In the genomic region with DNA sequence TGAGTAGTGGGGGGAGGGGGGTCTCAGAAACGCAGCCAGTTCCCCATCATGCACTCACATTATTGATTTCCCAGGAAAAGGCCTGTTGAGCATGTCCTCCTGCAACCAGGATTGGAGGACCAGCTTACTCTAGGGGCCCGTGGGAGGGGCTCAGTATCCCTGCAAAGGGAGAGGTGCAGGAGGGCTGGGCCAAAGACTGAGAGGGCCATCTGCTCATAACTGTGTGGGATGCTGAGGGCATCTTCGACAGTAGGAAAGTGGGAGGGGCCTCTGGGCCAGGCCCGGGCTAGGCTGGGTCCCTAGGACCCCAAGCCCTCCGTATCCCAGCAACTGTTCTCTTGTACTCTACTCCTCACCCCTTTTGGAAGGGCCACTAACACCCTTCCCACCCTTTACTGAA, we compare ENCODE assay signal across 14 mouse cellular contexts. TPM values are rescaled to one million over a fixed set of nuclear protein-coding genes. Genes with fewer than 3 reads are reported as not detected.
DNase-seq lines count a peak whose midpoint lies in the region; ATAC-seq and TF ChIP-seq lines count a peak whose summit lies in the region.
"Had no signal": no experiment of that assay in that cellular context is flagged by ENCODE, and none has a peak within 500 bp of the region (broad histone marks: within the 10 kb centered on the region; RNA-seq: fewer than 3 reads in every experiment).

No protein-coding gene starts in this region.

- no peak overlapping the region for H3K4me2 ChIP-seq in lung, embryonic 14.5 days
- no peak overlapping the region for H3K4me2 ChIP-seq in midbrain, embryonic 11.5 days
- no peak overlapping the region for H3K4me2 ChIP-seq in stomach, embryonic 16.5 days (ENCODE audit: low read depth, low read length)

- H3K36me3 ChIP-seq in lung, embryonic 14.5 days (ENCODE audit: insufficient read depth): no peaks in the 10 kb centered on the region
- no peaks in the 10 kb centered on the region for H3K36me3 ChIP-seq in midbrain, embryonic 11.5 days (ENCODE audit: control insufficient read depth, insufficient read depth, low read length)
- no peaks in the 10 kb centered on the region for H3K36me3 ChIP-seq in stomach, embryonic 16.5 days (ENCODE audit: control insufficient read depth, insufficient read depth, low read length)

- H3K4me1 ChIP-seq in lung, embryonic 14.5 days (ENCODE audit: insufficient read depth): peaks cover 7% of the 10 kb centered on the region; the same call in 1 of the 2 replicates
- no peaks in the 10 kb centered on the region for H3K4me1 ChIP-seq in midbrain, embryonic 11.5 days (ENCODE audit: control insufficient read depth, insufficient read depth, low read length)
- no peaks in the 10 kb centered on the region for H3K4me1 ChIP-seq in stomach, embryonic 16.5 days (ENCODE audit: control insufficient read depth, insufficient read depth, low read length)

- peak; percentile 54; the same call in 1 of the 2 replicates for ATAC-seq in lung, embryonic 14.5 days (ENCODE audit: insufficient read depth)
- ATAC-seq in midbrain, embryonic 11.5 days (ENCODE audit: low FRiP score): peak; percentile 79
- 0 out of 2 replicates have a peak, but pooled peaks have one; percentile 52 for ATAC-seq in stomach, embryonic 16.5 days (ENCODE audit: insufficient read depth, low FRiP score)
- ATAC-seq: activated CD4-positive, CD25-positive, alpha-beta regulatory T cell, adult 4 months; liver, postnatal 0 days had no signal

- H3K9me3 ChIP-seq in lung, embryonic 14.5 days (ENCODE audit: low read depth, low read length): no peaks in the 10 kb centered on the region
- no peaks in the 10 kb centered on the region for H3K9me3 ChIP-seq in midbrain, embryonic 11.5 days (ENCODE audit: control insufficient read depth, low read length)
- H3K9me3 ChIP-seq in stomach, embryonic 16.5 days (replicated peaks; ENCODE audit: control insufficient read depth, low read length): no peaks in the 10 kb centered on the region

- H3K4me3 ChIP-seq in lung, embryonic 14.5 days (ENCODE audit: low read depth, low read length): no peak overlapping the region
- no peak overlapping the region for H3K4me3 ChIP-seq in midbrain, embryonic 11.5 days (ENCODE audit: low read depth, low read length)
- no peak overlapping the region for H3K4me3 ChIP-seq in stomach, embryonic 16.5 days (replicated peaks; ENCODE audit: low read length)

- H3K27ac ChIP-seq in lung, embryonic 14.5 days (ENCODE audit: low read depth): no peak overlapping the region
- H3K27ac ChIP-seq in midbrain, embryonic 11.5 days (ENCODE audit: low read depth, low read length): no peak overlapping the region
- no peak overlapping the region for H3K27ac ChIP-seq in stomach, embryonic 16.5 days (ENCODE audit: low read length)

- no peaks in the 10 kb centered on the region for H3K27me3 ChIP-seq in lung, embryonic 14.5 days (ENCODE audit: insufficient read depth, low read length)
- no peaks in the 10 kb centered on the region for H3K27me3 ChIP-seq in midbrain, embryonic 11.5 days (ENCODE audit: control insufficient read depth, insufficient read depth, low read length)
- H3K27me3 ChIP-seq in stomach, embryonic 16.5 days (ENCODE audit: control insufficient read depth, insufficient read depth, low read length): no peaks in the 10 kb centered on the region

- 49% methylated on average over 5 of the region's 5 CpGs for WGBS in lung, embryonic 14.5 days
- 51% methylated on average over 5 of the region's 5 CpGs for WGBS in midbrain, embryonic 11.5 days
- 63% methylated on average over 5 of the region's 5 CpGs for WGBS in stomach, embryonic 16.5 days

- TF ChIP-seq CTCF in lung, embryonic 14.5 days (IDR thresholded peaks at IDR 0.05; ENCODE audit: low read depth): no peak

- DNase-seq in cerebellum, postnatal 10 days: peak; percentile 57 to 58
- no peak for DNase-seq in cerebellum, postnatal 14 days
- no peak for DNase-seq in lung, embryonic 14.5 days
- DNase-seq in lung, postnatal 25 days (ENCODE audit: low spot score): no peak
- no peak for DNase-seq in midbrain, embryonic 11.5 days (ENCODE audit: low spot score, missing footprints)
- DNase-seq in thymus, postnatal 36 days: no peak
- no peak for DNase-seq in layer of hippocampus, postnatal 25 days (ENCODE audit: extremely low spot score in 1 of 2, low spot score in 1 of 2)
- DNase-seq: gastrocnemius, postnatal 10 days; kidney, postnatal 10 days; liver, postnatal 0 days had no signal

- no peak overlapping the region for H3K9ac ChIP-seq in lung, embryonic 14.5 days
- no peak overlapping the region for H3K9ac ChIP-seq in midbrain, embryonic 11.5 days (ENCODE audit: low read length)
- H3K9ac ChIP-seq in stomach, embryonic 16.5 days (ENCODE audit: low read length): no peak overlapping the region
- H3K9ac ChIP-seq: liver, postnatal 0 days had no signal

RNA-seq across cellular contexts. Expression of gene Lhx4, which starts 47.3 kb away (rescaled TPM):
- polyA plus RNA-seq in lung, embryonic 14.5 days (2014; fragmentation: Nextera tagmentation; extraction: Ambion mirVana): 0.05 TPM in 1 of 2 replicates, not detected in the other
- polyA plus RNA-seq in midbrain, embryonic 11.5 days (2014; fragmentation: Nextera tagmentation; extraction: Ambion mirVana): 1.7 and 2.2 TPM in 2 replicates
- 0.06 TPM in 1 of 2 replicates, not detected in the other for polyA plus RNA-seq in stomach, embryonic 16.5 days (2015; fragmentation: Nextera tagmentation; extraction: Ambion mirVana)
- under 1 TPM in 1 of 2 experiments, not detected in 1; 0.07 TPM for total RNA-seq in layer of hippocampus, postnatal 25 days (2021)
- total RNA-seq: gastrocnemius, postnatal 10 days had no signal
- polyA plus RNA-seq: cortical plate, adult 2 months; heart, postnatal 0 days; liver, postnatal 0 days had no signal

Comparison
In these comparisons a context has a peak if more than half of its experiments do, and no peak if none do; other contexts are left out.
1. DNase-seq: peak in cerebellum, postnatal 10 days (2 of 2); none in cerebellum, postnatal 14 days (0 of 2), lung, embryonic 14.5 days (single experiment), lung, postnatal 25 days (single experiment), midbrain, embryonic 11.5 days (single experiment), thymus, postnatal 36 days (0 of 2) and layer of hippocampus, postnatal 25 days (0 of 2).
2. Peak in every context shown above with its lines, with median percentiles within 50 percentile points of each other: ATAC-seq.